Mouse (Mus musculus) heart, embryonic 12.5 days (tissue): Measurements from ENCODE around the gene Gm17334. TPM values are rescaled to one million over a fixed set of nuclear protein-coding genes. Genes with fewer than 3 reads are reported as not detected.

Experiments used
- ATAC-seq: fragments of 200-750 bp; cut with Nextera tagmentation; 2 replicates; pipeline ENCODE4 v1.8.0; 2017; ENCODE audit warnings: moderate TSS enrichment, moderate library complexity; ENCODE audit not compliant: insufficient number of reproducible peaks, low FRiP score
- H3K27ac ChIP-seq: fragments of 300-500 bp; sonication (generic); 2 replicates; pipeline ENCODE4 v1.5.1; 2016; ENCODE audit warnings: mild to moderate bottlenecking, moderate library complexity; ENCODE audit not compliant: poor library complexity, severe bottlenecking
- H3K27me3 ChIP-seq: fragments of 300-500 bp; sonication (generic); replicated peaks from 2 replicates; pipeline ENCODE4 v1.6.1; 2016; ENCODE audit warnings: mild to moderate bottlenecking, moderate library complexity
- H3K36me3 ChIP-seq: fragments of 300-500 bp; sonication (generic); 2 replicates; pipeline ENCODE4 v1.6.1; 2016; ENCODE audit warnings: mild to moderate bottlenecking, moderate library complexity
- H3K4me1 ChIP-seq: fragments of 300-500 bp; sonication (generic); replicated peaks from 2 replicates; pipeline ENCODE4 v1.6.1; 2016; ENCODE audit warnings: mild to moderate bottlenecking
- H3K4me2 ChIP-seq: fragments of 300-500 bp; sonication (generic); 2 replicates; pipeline ENCODE4 v1.6.1; 2016; ENCODE audit warnings: mild to moderate bottlenecking, moderate library complexity
- H3K4me3 ChIP-seq: fragments of 300-500 bp; sonication (generic); 2 replicates; pipeline ENCODE4 v1.5.1; 2016; ENCODE audit warnings: mild to moderate bottlenecking
- H3K9ac ChIP-seq: fragments of 300-500 bp; sonication (generic); 2 replicates; pipeline ENCODE4 v1.6.1; 2016; ENCODE audit warnings: mild to moderate bottlenecking, moderate library complexity
- H3K9me3 ChIP-seq: fragments of 300-500 bp; sonication (generic); replicated peaks from 2 replicates; pipeline ENCODE4 v1.6.1; 2016; ENCODE audit warnings: mild to moderate bottlenecking, moderate library complexity
- WGBS: fragments of 180-500 bp; shearing (Covaris S2); methylation state at CpG from one replicate; pipeline ENCODE4 v1.1.7; 2016; 5-methylcytosine and 5-hydroxymethylcytosine counted together
- polyA plus RNA-seq: library from polyadenylated mRNA; unstranded; fragments of >200 nt; fragmentation: Nextera tagmentation; extraction: Ambion mirVana; gene quantifications from 2 replicates; pipeline ENCODE4 v1.2.1, GENCODE M21; 2016

The Gm17334 gene
- 0.22 TPM in 1 of 2 replicates, not detected in the other for polyA plus RNA-seq

GRCm38 (mm10) chr11:53773087-53773486 lies at the start of gene Gm17334:
Gm17334 (minus strand) TSS chr11:53773187.
- Histone ChIP-seq H3K9ac (no peak within 1 kb of the TSS), H3K4me3 (no peak within 1 kb of the TSS), H3K9me3 (no peaks in the 10 kb centered on the region), H3K27ac (no peak within 1 kb of the TSS), H3K27me3 (peaks cover 6% of the 10 kb centered on the region), H3K4me1 (peaks cover 5% of the 10 kb centered on the region), H3K36me3 (peaks cover 46% of the 10 kb centered on the region), H3K4me2 (no peak within 1 kb of the TSS)
- no peak for ATAC-seq
- 67% methylated on average over 5 of the region's 5 CpGs for WGBS

- peaks cover 7% of the 10 kb centered on the region; the same call in 1 of the 2 replicates for H3K4me1 ChIP-seq
- H3K4me2 ChIP-seq: no peak overlapping the region
- no peak overlapping the region for H3K27ac ChIP-seq
- ATAC-seq: no peak
- no peak overlapping the region for H3K4me3 ChIP-seq
- peaks cover 5% of the 10 kb centered on the region; the same call in 1 of the 2 replicates for H3K27me3 ChIP-seq
- WGBS: 90% methylated on average over 3 of the region's 3 CpGs
- H3K9me3 ChIP-seq: no peaks in the 10 kb centered on the region
- no peak overlapping the region for H3K9ac ChIP-seq
- H3K36me3 ChIP-seq: no peaks in the 10 kb centered on the region
These were observed 49.0 kb upstream of the Gm17334 start for GRCm38 (mm10) chr11:53821945-53822338.

- no peaks in the 10 kb centered on the region for H3K36me3 ChIP-seq
- H3K4me3 ChIP-seq: no peak overlapping the region
- no peak overlapping the region for H3K27ac ChIP-seq
- no peak for ATAC-seq
- H3K4me2 ChIP-seq: no peak overlapping the region
- H3K9ac ChIP-seq: no peak overlapping the region
- no peaks in the 10 kb centered on the region for H3K9me3 ChIP-seq
- peaks cover 7% of the 10 kb centered on the region; the same call in 1 of the 2 replicates for H3K4me1 ChIP-seq
- WGBS: 80% methylated on average over 11 of the region's 11 CpGs
- H3K27me3 ChIP-seq: peaks cover 5% of the 10 kb centered on the region; the same call in 1 of the 2 replicates
These were observed 48.4 kb upstream of the Gm17334 start for GRCm38 (mm10) chr11:53821230-53821944.

- 79% methylated on average over 13 of the region's 13 CpGs for WGBS
- no peak overlapping the region for H3K9ac ChIP-seq
- peaks cover 3% of the 10 kb centered on the region; the same call in 1 of the 2 replicates for H3K4me1 ChIP-seq
- no peak overlapping the region for H3K27ac ChIP-seq
- H3K9me3 ChIP-seq: no peaks in the 10 kb centered on the region
- no peak for ATAC-seq
- H3K4me3 ChIP-seq: no peak overlapping the region
- no peak overlapping the region for H3K4me2 ChIP-seq
- H3K27me3 ChIP-seq: peaks cover 5% of the 10 kb centered on the region; the same call in 1 of the 2 replicates
- no peaks in the 10 kb centered on the region for H3K36me3 ChIP-seq
These were observed 47.7 kb upstream of the Gm17334 start for GRCm38 (mm10) chr11:53820516-53821170.

GRCm38 (mm10) chr11:53819511-53819910 lies 46.5 kb upstream of the Gm17334 start:
- no peaks in the 10 kb centered on the region for H3K36me3 ChIP-seq
- peaks cover 5% of the 10 kb centered on the region; the same call in 1 of the 2 replicates for H3K27me3 ChIP-seq
- no peak overlapping the region for H3K9ac ChIP-seq
- H3K4me1 ChIP-seq: no peaks in the 10 kb centered on the region
- H3K4me2 ChIP-seq: no peak overlapping the region
- H3K27ac ChIP-seq: no peak overlapping the region
- no peak for ATAC-seq
- no peaks in the 10 kb centered on the region for H3K9me3 ChIP-seq
- H3K4me3 ChIP-seq: no peak overlapping the region
- 83% methylated on average over 6 of the region's 6 CpGs for WGBS

- Histone ChIP-seq H3K4me1 (no peaks in the 10 kb centered on the region), H3K4me2 (no peak overlapping the region), H3K27ac (no peak overlapping the region), H3K9me3 (no peaks in the 10 kb centered on the region), H3K9ac (no peak overlapping the region), H3K4me3 (no peak overlapping the region), H3K36me3 (no peaks in the 10 kb centered on the region), H3K27me3 (peaks cover 5% of the 10 kb centered on the region; the same call in 1 of the 2 replicates)
- WGBS: 60% methylated on average over 6 of the region's 6 CpGs
- no peak for ATAC-seq
These were observed 45.8 kb upstream of the Gm17334 start for GRCm38 (mm10) chr11:53818794-53819193.

- WGBS: 86% methylated on average over 5 of the region's 5 CpGs
These were observed 43.9 kb upstream of the Gm17334 start for GRCm38 (mm10) chr11:53816841-53817375.

GRCm38 (mm10) chr11:53814810-53815209 lies 41.8 kb upstream of the Gm17334 start:
- Histone ChIP-seq H3K27me3 (no peaks in the 10 kb centered on the region), H3K36me3 (no peaks in the 10 kb centered on the region), H3K4me1 (no peaks in the 10 kb centered on the region), H3K4me2 (no peak overlapping the region), H3K27ac (no peak overlapping the region), H3K9ac (no peak overlapping the region), H3K4me3 (no peak overlapping the region), H3K9me3 (no peaks in the 10 kb centered on the region)
- 49% methylated on average over 3 of the region's 3 CpGs for WGBS
- no peak for ATAC-seq

More at GRCm38 (mm10) chr11:53816841-53817375, 43.9 kb upstream of the Gm17334 start:
- H3K27ac ChIP-seq: no peak overlapping the region
- peaks cover 5% of the 10 kb centered on the region; the same call in 1 of the 2 replicates for H3K27me3 ChIP-seq
- H3K4me1 ChIP-seq: no peaks in the 10 kb centered on the region
- ATAC-seq: no peak
- H3K9ac ChIP-seq: no peak overlapping the region
- no peaks in the 10 kb centered on the region for H3K36me3 ChIP-seq
- no peak overlapping the region for H3K4me3 ChIP-seq
- H3K9me3 ChIP-seq: no peaks in the 10 kb centered on the region
- no peak overlapping the region for H3K4me2 ChIP-seq

GRCm38 (mm10) chr11:53813001-53813868 lies 40.2 kb upstream of the Gm17334 start:
- no peak overlapping the region for H3K27ac ChIP-seq
- no peaks in the 10 kb centered on the region for H3K9me3 ChIP-seq
- H3K4me3 ChIP-seq: no peak overlapping the region
- WGBS: 76% methylated on average over 16 of the region's 16 CpGs
- ATAC-seq: no peak
- H3K4me1 ChIP-seq: no peaks in the 10 kb centered on the region
- no peak overlapping the region for H3K4me2 ChIP-seq
- 0 out of 2 replicates have a peak, but pooled peaks cover 4% of the 10 kb centered on the region for H3K27me3 ChIP-seq
- no peaks in the 10 kb centered on the region for H3K36me3 ChIP-seq
- no peak overlapping the region for H3K9ac ChIP-seq

- H3K4me2 ChIP-seq: no peak overlapping the region
- no peak overlapping the region for H3K9ac ChIP-seq
- H3K4me1 ChIP-seq: 0 out of 2 replicates have a peak, but pooled peaks cover under 1% of the 10 kb centered on the region
- H3K36me3 ChIP-seq: no peaks in the 10 kb centered on the region
- no peak for ATAC-seq
- no peaks in the 10 kb centered on the region for H3K9me3 ChIP-seq
- no peak overlapping the region for H3K4me3 ChIP-seq
- no peak overlapping the region for H3K27ac ChIP-seq
- 0 out of 2 replicates have a peak, but pooled peaks cover 4% of the 10 kb centered on the region for H3K27me3 ChIP-seq
- 73% methylated on average over 3 of the region's 3 CpGs for WGBS
These were observed 38.3 kb upstream of the Gm17334 start for GRCm38 (mm10) chr11:53811312-53811711.
